Mouse (Mus musculus): Measurements from ENCODE around the gene Plcb3.

- no peak for TF ChIP-seq CTCF (IDR thresholded peaks at IDR 0.05; ENCODE audit: low read depth, low read length)
- no peak for TF ChIP-seq TAL1 (conservative IDR thresholded peaks at IDR 0.05; ENCODE audit: low read depth, low read length)
- TF ChIP-seq POLR2AphosphoS5 (IDR thresholded peaks at IDR 0.05; ENCODE audit: insufficient replicate concordance, low read depth, low read length): no peak
- TF ChIP-seq GATA1 (IDR thresholded peaks at IDR 0.05; ENCODE audit: borderline replicate concordance, low read length): no peak
- no peak for TF ChIP-seq GATA2 (IDR thresholded peaks at IDR 0.05; ENCODE audit: borderline replicate concordance, low read depth, low read length)
Observed at GRCm38 (mm10) chr19:6933102-6933435, 43.2 kb downstream of the Plcb3 start.
